Mouse (Mus musculus) neural tube, embryonic 15.5 days (tissue): ENCODE data around the gene Dock11. TPM values are rescaled to one million over a fixed set of nuclear protein-coding genes. Genes with fewer than 3 reads are reported as not detected.
A peak's percentile ranks its signal among the peaks of the same experiment; 100 is the strongest.

ENCODE experiments used
- ATAC-seq: fragments of 200-750 bp; cut with Nextera tagmentation; 2 replicates; pipeline ENCODE4 v1.8.0; 2017; ENCODE audit warnings: mild to moderate bottlenecking, moderate TSS enrichment, moderate library complexity; ENCODE audit not compliant: low FRiP score
- H3K27ac ChIP-seq: fragments of 300-500 bp; sonication (generic); replicated peaks from 2 replicates; pipeline ENCODE4 v1.5.1; 2015; ENCODE audit warnings: mild to moderate bottlenecking, inconsistent platforms
- H3K27me3 ChIP-seq: fragments of 300-500 bp; sonication (generic); replicated peaks from 2 replicates; pipeline ENCODE4 v1.6.1; 2015; ENCODE audit warnings: inconsistent platforms
- H3K36me3 ChIP-seq: fragments of 300-500 bp; sonication (generic); 2 replicates; pipeline ENCODE4 v1.6.1; 2015; ENCODE audit warnings: inconsistent platforms
- H3K4me1 ChIP-seq: fragments of 300-500 bp; sonication (generic); 2 replicates; pipeline ENCODE4 v1.6.1; 2015; ENCODE audit warnings: inconsistent platforms
- H3K4me2 ChIP-seq: fragments of 300-500 bp; sonication (generic); 2 replicates; pipeline ENCODE4 v1.6.1; 2015; ENCODE audit warnings: inconsistent platforms, mild to moderate bottlenecking, moderate library complexity
- H3K4me3 ChIP-seq: fragments of 300-500 bp; sonication (generic); replicated peaks from 2 replicates; pipeline ENCODE4 v1.5.1; 2015; ENCODE audit warnings: mild to moderate bottlenecking, inconsistent platforms
- H3K9ac ChIP-seq: fragments of 300-500 bp; sonication (generic); replicated peaks from 2 replicates; pipeline ENCODE4 v1.6.1; 2015; ENCODE audit warnings: mild to moderate bottlenecking, inconsistent platforms
- H3K9me3 ChIP-seq: fragments of 300-500 bp; sonication (generic); replicated peaks from 2 replicates; pipeline ENCODE4 v1.6.1; 2016; ENCODE audit warnings: inconsistent platforms
- WGBS: fragments of 180-500 bp; shearing (Covaris S2); methylation state at CpG from one replicate; pipeline ENCODE4 v1.1.7; 2015; ENCODE audit warnings: mixed read lengths; 5-methylcytosine and 5-hydroxymethylcytosine counted together
- polyA plus RNA-seq: library from polyadenylated mRNA; unstranded; fragments of >200 nt; fragmentation: Nextera tagmentation; extraction: Ambion mirVana; gene quantifications from 2 replicates; pipeline ENCODE4 v1.2.1, GENCODE M21; 2015

The Dock11 gene
- polyA plus RNA-seq, 1 experiment from 2014 or later, result 9.9 TPM

GRCm38 (mm10) chrX:36034045-36034444, 145.4 kb downstream of the Dock11 start:
- no peaks in the 10 kb centered on the region for H3K9me3 ChIP-seq
- H3K27ac ChIP-seq, result no peak overlapping the region
- no peaks in the 10 kb centered on the region for H3K4me1 ChIP-seq
- H3K4me2 ChIP-seq, result no peak overlapping the region
- H3K4me3 ChIP-seq, result no peak overlapping the region
- WGBS, result 90% methylated on average over 8 of the region's 8 CpGs
- H3K9ac ChIP-seq, result no peak overlapping the region
- no peaks in the 10 kb centered on the region for H3K36me3 ChIP-seq
- H3K27me3 ChIP-seq, result no peaks in the 10 kb centered on the region
- ATAC-seq, result no peak

DNA sequence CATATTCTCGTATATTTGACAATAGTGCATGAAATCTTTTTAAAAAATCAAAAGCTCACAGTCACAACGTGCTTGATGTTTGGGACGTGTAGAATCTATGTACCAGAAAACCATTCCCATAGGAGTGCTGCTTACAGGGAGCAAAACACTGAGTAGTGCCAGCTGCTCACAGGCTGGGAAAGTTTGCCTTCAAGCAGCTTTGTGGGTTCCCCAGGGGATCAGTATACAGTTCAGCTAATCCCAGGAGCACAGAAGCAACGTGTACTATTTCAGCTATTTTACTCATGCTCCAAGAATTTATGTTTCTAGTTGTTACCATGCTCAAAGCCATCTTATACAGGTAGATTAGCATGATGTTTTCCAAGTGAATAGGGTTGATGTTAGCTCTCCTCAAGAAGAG, 157.1 kb downstream of the Dock11 start:
- Histone ChIP-seq H3K4me1 (no peaks in the 10 kb centered on the region), H3K9ac (no peak overlapping the region), H3K36me3 (no peaks in the 10 kb centered on the region), H3K27me3 (no peaks in the 10 kb centered on the region), H3K4me2 (no peak overlapping the region), H3K9me3 (no peaks in the 10 kb centered on the region), H3K4me3 (no peak overlapping the region), H3K27ac (no peak overlapping the region)
- 59% methylated on average over 4 of the region's 4 CpGs for WGBS
- ATAC-seq, result no peak

DNA sequence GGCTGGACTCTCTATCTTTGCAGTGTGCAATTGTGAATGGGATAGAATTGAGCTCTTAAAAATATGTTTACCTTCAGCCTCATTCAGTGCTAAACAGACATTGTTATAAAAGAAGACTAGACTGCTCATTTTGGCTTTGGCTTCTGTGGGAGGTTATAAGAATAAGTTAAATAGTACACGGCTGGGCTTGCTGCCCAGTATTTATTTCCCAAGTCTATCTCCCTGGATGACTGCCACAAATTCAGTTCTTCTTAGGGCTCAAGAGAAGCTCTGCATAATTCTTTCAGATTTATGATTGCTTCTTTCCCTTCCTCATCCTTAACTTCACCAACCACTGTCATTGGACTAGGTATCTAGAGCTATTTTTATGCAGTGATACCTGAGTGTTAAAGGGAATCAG, 158.8 kb downstream of the Dock11 start:
- 79% methylated on average over 1 of the region's 1 CpGs for WGBS
- Histone ChIP-seq H3K4me3 (no peak overlapping the region), H3K27me3 (no peaks in the 10 kb centered on the region), H3K4me2 (no peak overlapping the region), H3K4me1 (no peaks in the 10 kb centered on the region), H3K27ac (no peak overlapping the region), H3K36me3 (no peaks in the 10 kb centered on the region), H3K9ac (no peak overlapping the region), H3K9me3 (no peaks in the 10 kb centered on the region)
- ATAC-seq, result no peak

- H3K9me3 ChIP-seq, result no peaks in the 10 kb centered on the region
- no peaks in the 10 kb centered on the region for H3K4me1 ChIP-seq
- H3K36me3 ChIP-seq, result no peaks in the 10 kb centered on the region; the same call in 1 of the 2 replicates
- no peak overlapping the region for H3K27ac ChIP-seq
- H3K4me3 ChIP-seq, result no peak overlapping the region
- no peaks in the 10 kb centered on the region for H3K27me3 ChIP-seq
- H3K4me2 ChIP-seq, result no peak overlapping the region
- ATAC-seq, result no peak
- no peak overlapping the region for H3K9ac ChIP-seq
Observed at GRCm38 (mm10) chrX:36050312-36050711, 161.7 kb downstream of the Dock11 start.

DNA sequence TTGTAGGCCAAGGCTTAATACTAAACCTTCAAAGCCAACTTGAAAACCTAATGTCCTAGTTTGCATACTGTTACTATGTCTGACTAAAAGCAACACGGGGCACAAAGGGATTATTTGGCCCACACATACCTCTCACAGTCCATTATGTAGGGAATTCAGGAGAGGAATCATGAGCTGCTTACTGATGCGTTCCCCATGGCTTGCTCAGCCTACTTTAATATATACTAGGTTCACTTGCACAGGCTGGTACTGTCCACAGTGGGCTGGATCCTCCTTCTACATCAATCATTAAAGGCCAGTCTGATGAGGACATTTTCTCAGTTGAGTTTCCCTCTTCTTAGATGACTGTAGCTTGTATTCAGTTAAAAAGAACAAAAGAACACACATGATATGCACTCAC, 185.4 kb downstream of the Dock11 start:
- no peak for ATAC-seq
- Histone ChIP-seq H3K27me3 (no peaks in the 10 kb centered on the region), H3K9me3 (no peaks in the 10 kb centered on the region), H3K27ac (no peak overlapping the region), H3K4me2 (no peak overlapping the region), H3K4me1 (no peaks in the 10 kb centered on the region), H3K4me3 (no peak overlapping the region), H3K36me3 (no peaks in the 10 kb centered on the region), H3K9ac (no peak overlapping the region)
- 70% methylated on average over 2 of the region's 2 CpGs for WGBS

DNA sequence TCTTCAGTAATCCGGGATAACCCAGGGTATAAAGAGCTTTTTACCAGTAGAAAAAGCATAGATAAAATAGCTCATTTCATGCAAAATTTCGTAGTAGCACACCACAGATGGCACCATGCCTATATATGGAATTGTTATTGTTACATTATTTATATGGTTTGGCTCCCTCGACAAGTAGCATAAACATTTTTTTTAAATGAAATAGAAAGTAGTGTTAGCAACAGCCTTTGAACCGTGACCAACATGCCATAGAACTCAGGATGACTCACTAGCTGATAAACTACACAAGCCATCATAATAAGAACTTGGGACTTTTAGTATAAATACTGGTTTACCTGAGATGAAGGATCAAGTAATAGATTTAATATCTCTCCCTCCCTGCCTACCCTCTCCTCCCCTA, 188.5 kb downstream of the Dock11 start:
- no peaks in the 10 kb centered on the region for H3K36me3 ChIP-seq
- WGBS, result 75% methylated on average over 4 of the region's 4 CpGs
- H3K27ac ChIP-seq, result no peak overlapping the region
- no peak overlapping the region for H3K9ac ChIP-seq
- H3K4me1 ChIP-seq, result no peaks in the 10 kb centered on the region
- H3K4me2 ChIP-seq, result no peak overlapping the region
- no peaks in the 10 kb centered on the region for H3K9me3 ChIP-seq
- ATAC-seq, result no peak
- no peaks in the 10 kb centered on the region for H3K27me3 ChIP-seq
- no peak overlapping the region for H3K4me3 ChIP-seq

- no peak overlapping the region for H3K27ac ChIP-seq
- ATAC-seq, result no peak
- H3K4me3 ChIP-seq, result no peak overlapping the region
- H3K27me3 ChIP-seq, result no peaks in the 10 kb centered on the region
- H3K36me3 ChIP-seq, result no peaks in the 10 kb centered on the region
- H3K9ac ChIP-seq, result no peak overlapping the region
- H3K4me2 ChIP-seq, result no peak overlapping the region
- 82% methylated on average over 1 of the region's 1 CpGs for WGBS
- no peaks in the 10 kb centered on the region for H3K9me3 ChIP-seq
- H3K4me1 ChIP-seq, result no peaks in the 10 kb centered on the region
Observed at GRCm38 (mm10) chrX:36082917-36083316, 194.3 kb downstream of the Dock11 start.

DNA sequence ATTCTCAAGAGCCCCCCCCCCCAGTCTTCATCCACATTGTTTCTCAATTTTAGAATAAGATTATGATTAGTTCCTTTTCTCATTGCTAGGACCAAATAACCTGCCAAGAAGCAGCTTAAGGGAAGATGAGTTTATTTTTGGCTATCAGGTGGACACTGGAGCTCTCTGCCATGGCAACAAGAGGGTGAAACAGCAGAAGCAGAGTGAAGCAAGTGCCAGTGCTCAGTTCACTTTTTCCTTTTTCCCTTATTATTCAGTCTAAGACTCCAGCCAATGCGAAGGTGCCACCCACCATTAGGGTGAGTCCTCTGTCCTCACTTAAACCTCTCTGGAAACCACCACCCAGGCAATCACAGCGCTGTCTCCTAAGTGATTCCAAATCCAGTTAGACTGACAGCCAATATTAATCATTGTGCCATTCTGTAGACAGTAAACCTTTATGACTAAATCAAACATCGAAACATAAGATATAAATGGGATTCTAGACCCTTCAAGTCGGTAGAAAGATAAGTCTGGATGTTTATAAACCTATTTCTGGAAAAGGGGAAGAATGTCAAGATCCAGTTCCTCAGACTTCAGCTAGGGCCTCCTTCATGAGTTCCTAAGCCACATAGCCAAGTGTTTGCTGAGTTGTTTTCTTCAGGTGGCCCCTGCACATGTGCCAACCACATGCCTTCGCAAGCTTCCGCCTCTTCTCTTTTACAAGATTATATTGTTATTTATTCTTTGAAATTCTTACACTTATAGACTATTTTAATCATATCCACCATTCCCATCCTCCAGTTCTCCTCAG, 200.0 kb downstream of the Dock11 start:
- Histone ChIP-seq H3K27ac (no peak overlapping the region), H3K4me1 (no peaks in the 10 kb centered on the region), H3K9me3 (no peaks in the 10 kb centered on the region), H3K4me2 (no peak overlapping the region), H3K27me3 (no peaks in the 10 kb centered on the region), H3K9ac (no peak overlapping the region), H3K36me3 (no peaks in the 10 kb centered on the region), H3K4me3 (no peak overlapping the region)
- 85% methylated on average over 6 of the region's 6 CpGs for WGBS
- ATAC-seq, result no peak

- no peak overlapping the region for H3K4me3 ChIP-seq
- 89% methylated on average over 1 of the region's 1 CpGs for WGBS
- no peaks in the 10 kb centered on the region for H3K9me3 ChIP-seq
Observed at GRCm38 (mm10) chrX:36100883-36101282, 212.3 kb downstream of the Dock11 start.

DNA sequence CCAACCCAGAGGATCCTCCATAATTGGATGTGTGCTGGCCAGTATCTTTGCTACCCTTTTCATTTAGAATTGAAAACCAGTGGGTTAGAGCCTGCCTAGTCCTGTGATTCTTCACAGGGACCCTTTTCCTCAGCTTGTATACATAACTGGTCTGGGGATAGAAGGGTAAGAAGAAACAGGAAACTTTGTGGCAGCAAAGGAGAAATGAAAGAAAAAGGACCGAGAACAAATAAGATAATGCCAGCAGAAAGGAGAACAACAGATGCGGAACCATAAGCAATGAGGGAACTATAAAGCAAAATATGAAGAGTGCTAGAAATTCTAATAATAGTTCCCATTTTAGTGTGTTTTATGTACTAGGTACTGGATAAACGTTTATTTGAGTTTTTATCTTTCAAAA, 212.7 kb downstream of the Dock11 start:
- no peaks in the 10 kb centered on the region for H3K9me3 ChIP-seq
- no peak for ATAC-seq
- no peaks in the 10 kb centered on the region for H3K27me3 ChIP-seq
- WGBS, result 81% methylated on average over 3 of the region's 3 CpGs
- H3K4me3 ChIP-seq, result no peak overlapping the region
- H3K4me1 ChIP-seq, result no peaks in the 10 kb centered on the region
- no peak overlapping the region for H3K4me2 ChIP-seq
- no peak overlapping the region for H3K9ac ChIP-seq
- no peak overlapping the region for H3K27ac ChIP-seq
- no peaks in the 10 kb centered on the region for H3K36me3 ChIP-seq

More at GRCm38 (mm10) chrX:36100883-36101282, 212.3 kb downstream of the Dock11 start:
- H3K27me3 ChIP-seq, result no peaks in the 10 kb centered on the region
- H3K36me3 ChIP-seq, result no peaks in the 10 kb centered on the region
- H3K27ac ChIP-seq, result no peak overlapping the region
- H3K9ac ChIP-seq, result no peak overlapping the region
- ATAC-seq, result no peak
- H3K4me1 ChIP-seq, result no peaks in the 10 kb centered on the region
- no peak overlapping the region for H3K4me2 ChIP-seq

DNA sequence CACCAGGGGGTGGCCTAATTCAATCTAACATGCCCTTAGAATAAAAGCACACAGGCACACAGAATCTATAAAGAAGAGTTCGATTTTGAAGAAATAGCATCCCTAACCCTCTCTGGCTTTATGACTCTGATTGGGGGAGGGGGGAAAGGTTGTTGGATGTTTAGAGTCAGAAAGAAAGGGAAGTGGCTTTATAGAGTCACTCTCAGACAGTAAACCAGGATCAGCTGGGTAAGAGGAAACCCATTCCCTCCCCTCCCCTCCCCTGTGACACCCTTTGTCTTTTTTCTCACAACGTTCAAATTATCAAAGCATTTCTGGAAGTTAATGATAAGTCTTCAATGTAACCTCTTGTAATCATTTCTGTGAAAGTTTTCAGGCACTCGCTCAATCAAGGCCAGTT, 220.0 kb downstream of the Dock11 start:
- Histone ChIP-seq H3K9me3 (no peaks in the 10 kb centered on the region), H3K9ac (no peak overlapping the region), H3K36me3 (no peaks in the 10 kb centered on the region), H3K4me3 (no peak overlapping the region), H3K27ac (no peak overlapping the region), H3K4me2 (no peak overlapping the region), H3K4me1 (no peaks in the 10 kb centered on the region), H3K27me3 (no peaks in the 10 kb centered on the region)
- WGBS, result 43% methylated on average over 3 of the region's 3 CpGs
- no peak for ATAC-seq

GRCm38 (mm10) chrX:36111622-36112421, 223.2 kb downstream of the Dock11 start, which contains the start of gene Il13ra1:
Il13ra1 (plus strand) TSS chrX:36112110.
- peak within 1 kb of the TSS; percentile 44 for H3K9ac ChIP-seq
- H3K36me3 ChIP-seq, result no peaks in the 10 kb centered on the region
- WGBS, result 28% methylated on average over 51 of the region's 51 CpGs
- H3K27ac ChIP-seq, result no peak within 1 kb of the TSS
- no peaks in the 10 kb centered on the region for H3K4me1 ChIP-seq
- no peaks in the 10 kb centered on the region for H3K9me3 ChIP-seq
- H3K27me3 ChIP-seq, result no peaks in the 10 kb centered on the region
- H3K4me3 ChIP-seq, result peak within 1 kb of the TSS; percentile 50
- peak; percentile 87 for ATAC-seq
- H3K4me2 ChIP-seq, result peak within 1 kb of the TSS; percentile 79
